Mouse (Mus musculus) lung, embryonic 16.5 days (tissue): ENCODE measurements around the gene Olfr635. TPM values are rescaled to one million over a fixed set of nuclear protein-coding genes. Genes with fewer than 3 reads are reported as not detected.

Experiments used
- ATAC-seq: fragments of 200-750 bp; cut with Nextera tagmentation; 2 replicates; pipeline ENCODE4 v1.8.0; 2017; ENCODE audit warnings: low read depth, mild to moderate bottlenecking, moderate library complexity
- H3K27ac ChIP-seq: fragments of 300-500 bp; sonication (generic); 2 replicates; pipeline ENCODE4 v1.5.1; 2014; ENCODE audit warnings: mild to moderate bottlenecking, control low read depth, low read length
- H3K27me3 ChIP-seq: fragments of 300-500 bp; sonication (generic); 2 replicates; pipeline ENCODE4 v1.6.1; 2014; ENCODE audit warnings: low read depth, low read length, mixed read lengths; ENCODE audit not compliant: control insufficient read depth, insufficient read depth
- H3K36me3 ChIP-seq: fragments of 300-500 bp; sonication (generic); 2 replicates; pipeline ENCODE4 v1.6.1; 2014; ENCODE audit warnings: low read length; ENCODE audit not compliant: control insufficient read depth, insufficient read depth
- H3K4me1 ChIP-seq: fragments of 300-500 bp; sonication (generic); replicated peaks from 2 replicates; pipeline ENCODE4 v1.6.1; 2014; ENCODE audit warnings: low read length, mixed read lengths; ENCODE audit not compliant: control insufficient read depth, insufficient read depth
- H3K4me2 ChIP-seq: fragments of 300-500 bp; sonication (generic); 2 replicates; pipeline ENCODE4 v1.6.1; 2014; ENCODE audit warnings: low read depth, low read length, control low read depth
- H3K4me3 ChIP-seq: fragments of 300-500 bp; sonication (generic); 2 replicates; pipeline ENCODE4 v1.5.1; 2014; ENCODE audit warnings: mild to moderate bottlenecking, low read length, control low read depth
- H3K9ac ChIP-seq: fragments of 300-500 bp; sonication (generic); 2 replicates; pipeline ENCODE4 v1.6.1; 2014; ENCODE audit warnings: low read length, control low read depth
- H3K9me3 ChIP-seq: fragments of 300-500 bp; sonication (generic); 2 replicates; pipeline ENCODE4 v1.6.1; 2016; ENCODE audit warnings: low read length; ENCODE audit not compliant: control insufficient read depth
- WGBS: fragments of 180-500 bp; shearing (Covaris S2); extraction: QIAGEN DNeasy Blood & Tissue Kit; methylation state at CpG from one replicate; pipeline ENCODE4 v1.1.7; 2014; 5-methylcytosine and 5-hydroxymethylcytosine counted together
- polyA plus RNA-seq: library from polyadenylated mRNA; unstranded; fragments of >200 nt; fragmentation: Nextera tagmentation; extraction: Ambion mirVana; gene quantifications from 2 replicates; pipeline ENCODE4 v1.2.1, GENCODE M21; 2015

Gene Olfr635
- polyA plus RNA-seq, 1 experiment from 2014 or later, result not detected

- ATAC-seq, result no peak
- H3K36me3 ChIP-seq, result no peaks in the 10 kb centered on the region
- H3K4me3 ChIP-seq, result no peak overlapping the region
- H3K9ac ChIP-seq, result no peak overlapping the region
- WGBS, result 74% methylated on average over 1 of the region's 1 CpGs
- no peaks in the 10 kb centered on the region for H3K4me1 ChIP-seq
- no peaks in the 10 kb centered on the region for H3K27me3 ChIP-seq
- no peak overlapping the region for H3K4me2 ChIP-seq
- H3K9me3 ChIP-seq, result no peaks in the 10 kb centered on the region
- no peak overlapping the region for H3K27ac ChIP-seq
Measured at GRCm38 (mm10) chr7:104018953-104019352, 48.0 kb downstream of the Olfr635 start.

- 87% methylated on average over 6 of the region's 6 CpGs for WGBS
- ATAC-seq, result no peak
- no peak overlapping the region for H3K4me3 ChIP-seq
- no peak overlapping the region for H3K9ac ChIP-seq
- H3K36me3 ChIP-seq, result no peaks in the 10 kb centered on the region
- no peaks in the 10 kb centered on the region for H3K9me3 ChIP-seq
- no peak overlapping the region for H3K4me2 ChIP-seq
- no peaks in the 10 kb centered on the region for H3K27me3 ChIP-seq
- no peak overlapping the region for H3K27ac ChIP-seq
- H3K4me1 ChIP-seq, result no peaks in the 10 kb centered on the region
Measured at GRCm38 (mm10) chr7:104021651-104022050, 50.7 kb downstream of the Olfr635 start.

- H3K9me3 ChIP-seq, result no peaks in the 10 kb centered on the region
- no peak within 1 kb of the TSS for H3K4me2 ChIP-seq
- H3K36me3 ChIP-seq, result no peaks in the 10 kb centered on the region
- no peak within 1 kb of the TSS for H3K9ac ChIP-seq
- ATAC-seq, result no peak
- no peaks in the 10 kb centered on the region for H3K4me1 ChIP-seq
- 77% methylated on average over 6 of the region's 6 CpGs for WGBS
- no peak within 1 kb of the TSS for H3K4me3 ChIP-seq
- H3K27me3 ChIP-seq, result no peaks in the 10 kb centered on the region
- no peak within 1 kb of the TSS for H3K27ac ChIP-seq
Measured at GRCm38 (mm10) chr7:104025473-104025872, 54.5 kb downstream of the Olfr635 start, which contains the start of gene Olfr640. TSS of gene Olfr640 (minus strand) at chr7:104025573.

GRCm38 (mm10) chr7:104026978-104027377 lies 56.0 kb downstream of the Olfr635 start:
- Histone ChIP-seq H3K9me3 (no peaks in the 10 kb centered on the region), H3K4me3 (no peak overlapping the region), H3K9ac (no peak overlapping the region), H3K27me3 (no peaks in the 10 kb centered on the region), H3K27ac (no peak overlapping the region), H3K4me1 (no peaks in the 10 kb centered on the region), H3K4me2 (no peak overlapping the region), H3K36me3 (no peaks in the 10 kb centered on the region)
- ATAC-seq, result no peak
- WGBS, result 70% methylated on average over 3 of the region's 3 CpGs

DNA sequence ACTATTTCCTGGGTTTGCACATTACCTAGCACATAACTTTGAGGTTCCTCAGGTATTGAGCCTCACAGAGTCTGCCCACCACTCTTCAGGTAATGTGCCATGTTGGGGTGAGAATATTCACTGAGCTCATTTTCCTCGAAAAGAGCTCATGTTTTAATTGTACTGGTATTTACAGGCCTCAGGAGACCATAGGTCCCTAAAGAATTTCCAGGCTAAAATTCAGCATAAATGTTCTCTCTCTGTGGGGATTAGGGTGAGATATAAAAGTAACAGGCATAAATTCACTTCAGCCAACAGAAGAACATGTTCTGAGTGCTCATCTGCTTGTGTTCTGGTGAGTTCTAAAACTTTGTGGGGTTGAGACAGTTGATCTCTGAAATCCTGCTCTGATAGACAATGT lies 64.2 kb downstream of the Olfr635 start, which contains the start of gene Olfr641:
Gene Olfr641 (plus strand): TSS at position 301 of the 400 bp plus-strand sequence.
- H3K4me2 ChIP-seq, result no peak within 1 kb of the TSS
- H3K4me1 ChIP-seq, result no peaks in the 10 kb centered on the region
- no peak within 1 kb of the TSS for H3K27ac ChIP-seq
- no peak for ATAC-seq
- H3K36me3 ChIP-seq, result no peaks in the 10 kb centered on the region
- 65% methylated on average over 1 of the region's 1 CpGs for WGBS
- no peak within 1 kb of the TSS for H3K9ac ChIP-seq
- H3K27me3 ChIP-seq, result no peaks in the 10 kb centered on the region
- H3K4me3 ChIP-seq, result no peak within 1 kb of the TSS
- no peaks in the 10 kb centered on the region for H3K9me3 ChIP-seq

Other genes starting within 250 kb of the Olfr635 start
- not detected in 2 replicates for gene Olfr628, start 240.8 kb upstream of the Olfr635 start, polyA plus RNA-seq
- gene Olfr629, start 226.2 kb upstream of the Olfr635 start, polyA plus RNA-seq, result not detected in 2 replicates
- gene Olfr630, start 213.8 kb upstream of the Olfr635 start, polyA plus RNA-seq, result not detected in 2 replicates
- gene Olfr69, start 199.6 kb upstream of the Olfr635 start, polyA plus RNA-seq, result not detected in 2 replicates
- gene Olfr68, start 191.5 kb upstream of the Olfr635 start, polyA plus RNA-seq, result not detected in 2 replicates
- not detected in 2 replicates for gene Olfr67, start 179.3 kb upstream of the Olfr635 start, polyA plus RNA-seq
- gene Hbb-bt, start 157.2 kb upstream of the Olfr635 start, polyA plus RNA-seq, result 4,593 and 5,475 TPM in 2 replicates
- gene Hbb-bs, start 143.1 kb upstream of the Olfr635 start, polyA plus RNA-seq, result 15,216 and 18,375 TPM in 2 replicates
- gene Hbb-bh2, start 130.6 kb upstream of the Olfr635 start, polyA plus RNA-seq, result not detected in 2 replicates
- gene Hbb-bh1, start 128.0 kb upstream of the Olfr635 start, polyA plus RNA-seq, result 2.2 and 2.4 TPM in 2 replicates
- gene Hbb-y, start 117.9 kb upstream of the Olfr635 start, polyA plus RNA-seq, result 176 and 183 TPM in 2 replicates
- gene Olfr66, start 84.9 kb upstream of the Olfr635 start, polyA plus RNA-seq, result not detected in 2 replicates
- not detected in 2 replicates for gene Olfr64, start 76.7 kb upstream of the Olfr635 start, polyA plus RNA-seq
- not detected in 2 replicates for gene Olfr65, start 67.7 kb upstream of the Olfr635 start, polyA plus RNA-seq
- not detected in 2 replicates for gene Olfr631, start 42.3 kb upstream of the Olfr635 start, polyA plus RNA-seq
- gene Olfr632, start 36.8 kb upstream of the Olfr635 start, polyA plus RNA-seq, result not detected in 2 replicates
- gene Olfr633, start 26.7 kb upstream of the Olfr635 start, polyA plus RNA-seq, result not detected in 2 replicates
- not detected in 2 replicates for gene Olfr638, start 27.6 kb downstream of the Olfr635 start, polyA plus RNA-seq
- not detected in 2 replicates for gene Olfr639, start 46.2 kb downstream of the Olfr635 start, polyA plus RNA-seq
- gene Olfr640, start 54.4 kb downstream of the Olfr635 start, polyA plus RNA-seq, result not detected in 2 replicates
- gene Olfr641, start 64.3 kb downstream of the Olfr635 start, polyA plus RNA-seq, result not detected in 2 replicates
- gene Olfr642, start 81.5 kb downstream of the Olfr635 start, polyA plus RNA-seq, result not detected in 2 replicates
- gene 4930516K23Rik, start 90.3 kb downstream of the Olfr635 start, polyA plus RNA-seq, result not detected in 2 replicates
- not detected in 2 replicates for gene Olfr644, start 100.7 kb downstream of the Olfr635 start, polyA plus RNA-seq
- not detected in 2 replicates for gene Olfr645, start 114.3 kb downstream of the Olfr635 start, polyA plus RNA-seq
- not detected in 2 replicates for gene Olfr646, start 133.7 kb downstream of the Olfr635 start, polyA plus RNA-seq
- gene Ubqln5, start 158.7 kb downstream of the Olfr635 start, polyA plus RNA-seq, result not detected in 2 replicates
- not detected in 2 replicates for gene Olfr643, start 166.3 kb downstream of the Olfr635 start, polyA plus RNA-seq
- not detected in 2 replicates for gene Ubqln3, start 172.1 kb downstream of the Olfr635 start, polyA plus RNA-seq
- not detected in 2 replicates for gene Ubqlnl, start 179.4 kb downstream of the Olfr635 start, polyA plus RNA-seq
- gene Olfm5, start 193.7 kb downstream of the Olfr635 start, polyA plus RNA-seq, result 0.20 TPM in 1 of 2 replicates, not detected in the other
- 0.16 and 0.21 TPM in 2 replicates for gene Olfr648, start 212.2 kb downstream of the Olfr635 start, polyA plus RNA-seq
- not detected in 2 replicates for gene Olfr649, start 224.8 kb downstream of the Olfr635 start, polyA plus RNA-seq
- 0.74 and 1.4 TPM in 2 replicates for gene Trim6, start 247.6 kb downstream of the Olfr635 start, polyA plus RNA-seq